ENCODE assay signal across 8 mouse cellular contexts in genomic region chr8:48481709-48482671, GRCm38 (mm10).
DNase-seq lines count a peak whose midpoint lies in the region; ATAC-seq and TF ChIP-seq lines count a peak whose summit lies in the region.

No protein-coding gene starts in this region.

- no peaks in the 10 kb centered on the region for H3K9me3 ChIP-seq in hindbrain, embryonic 10.5 days
- no peaks in the 10 kb centered on the region for H3K9me3 ChIP-seq in hindbrain, embryonic 11.5 days (ENCODE audit: control insufficient read depth, low read length)
- H3K9me3 ChIP-seq in intestine, postnatal 0 days (ENCODE audit: control insufficient read depth): no peaks in the 10 kb centered on the region

- H3K4me2 ChIP-seq in hindbrain, embryonic 11.5 days (replicated peaks; ENCODE audit: low read depth, low read length): no peak overlapping the region
- no peak overlapping the region for H3K4me2 ChIP-seq in intestine, postnatal 0 days (replicated peaks; ENCODE audit: low read depth)

- H3K4me1 ChIP-seq in hindbrain, embryonic 10.5 days (replicated peaks): peaks cover 45% of the 10 kb centered on the region
- H3K4me1 ChIP-seq in hindbrain, embryonic 11.5 days (replicated peaks; ENCODE audit: control insufficient read depth, insufficient read depth, low read length): no peaks in the 10 kb centered on the region; the same call in 1 of the 2 replicates
- no peaks in the 10 kb centered on the region for H3K4me1 ChIP-seq in intestine, postnatal 0 days (replicated peaks; ENCODE audit: control insufficient read depth, insufficient read depth, low read length)

- WGBS in hindbrain, embryonic 10.5 days: 74% methylated on average over 33 of the region's 33 CpGs
- 76% methylated on average over 33 of the region's 33 CpGs for WGBS in hindbrain, embryonic 11.5 days
- 78% methylated on average over 33 of the region's 33 CpGs for whole genome bisulfite sequencing in intestine, postnatal 0 days

- peaks cover 28% of the 10 kb centered on the region for H3K36me3 ChIP-seq in hindbrain, embryonic 10.5 days
- H3K36me3 ChIP-seq in hindbrain, embryonic 11.5 days (ENCODE audit: control insufficient read depth, insufficient read depth, low read length): no peaks in the 10 kb centered on the region
- no peaks in the 10 kb centered on the region for H3K36me3 ChIP-seq in intestine, postnatal 0 days (ENCODE audit: control insufficient read depth, insufficient read depth)

- peak overlapping the region; percentile 54; the same call in 1 of the 2 replicates for H3K27ac ChIP-seq in hindbrain, embryonic 10.5 days
- no peak overlapping the region for H3K27ac ChIP-seq in hindbrain, embryonic 11.5 days (ENCODE audit: low read depth, low read length)
- no peak overlapping the region for H3K27ac ChIP-seq in intestine, postnatal 0 days (ENCODE audit: low read depth, low read length)

- no peak overlapping the region for H3K4me3 ChIP-seq in hindbrain, embryonic 10.5 days
- H3K4me3 ChIP-seq in hindbrain, embryonic 11.5 days (ENCODE audit: low read depth, low read length): no peak overlapping the region
- no peak overlapping the region for H3K4me3 ChIP-seq in intestine, postnatal 0 days (ENCODE audit: low read depth, low read length)

- H3K27me3 ChIP-seq in hindbrain, embryonic 10.5 days (ENCODE audit: insufficient read depth, poor library complexity, severe bottlenecking): no peaks in the 10 kb centered on the region
- no peaks in the 10 kb centered on the region for H3K27me3 ChIP-seq in hindbrain, embryonic 11.5 days (ENCODE audit: control insufficient read depth, insufficient read depth, low read length)
- no peaks in the 10 kb centered on the region for H3K27me3 ChIP-seq in intestine, postnatal 0 days (replicated peaks; ENCODE audit: control insufficient read depth, insufficient read depth, low read length)

- ATAC-seq in hindbrain, embryonic 11.5 days (ENCODE audit: low FRiP score): no peak
- no peak for ATAC-seq in intestine, postnatal 0 days

- no peak overlapping the region for H3K9ac ChIP-seq in hindbrain, embryonic 11.5 days (ENCODE audit: low read depth, low read length)
- H3K9ac ChIP-seq in intestine, postnatal 0 days (ENCODE audit: low read depth, low read length): no peak overlapping the region

- peak; percentile 21; the same call in 1 of the 2 replicates for TF ChIP-seq CTCF in intestine, postnatal 0 days (IDR thresholded peaks at IDR 0.05; ENCODE audit: low read depth)

- DNase-seq in hindbrain, embryonic 10.5 days (ENCODE audit: low spot score): peak; percentile 18
- no peak for DNase-seq in hindbrain, embryonic 11.5 days (ENCODE audit: low spot score)
- peak; percentile 49 for DNase-seq in Muller cell, postnatal 12 days (ENCODE audit: inconsistent ontology term)
- peak; percentile 37 for DNase-seq in gastrocnemius, postnatal 10 days
- peak; percentile 17 for DNase-seq in right cerebral cortex, postnatal 14 days
- DNase-seq in cerebellum, adult 9-11 months: no peak
- no peak for DNase-seq in ovary, postnatal 36 days (ENCODE audit: low spot score)

Comparison
In these comparisons a context has a peak if more than half of its experiments do, and no peak if none do; other contexts are left out.
1. DNase-seq: peak in hindbrain, embryonic 10.5 days (single experiment), Muller cell, postnatal 12 days (single experiment), gastrocnemius, postnatal 10 days (single experiment) and right cerebral cortex, postnatal 14 days (single experiment); none in hindbrain, embryonic 11.5 days (single experiment), cerebellum, adult 9-11 months (single experiment) and ovary, postnatal 36 days (single experiment).